Mouse (Mus musculus): ENCODE data around the gene Ankrd11.

DNA sequence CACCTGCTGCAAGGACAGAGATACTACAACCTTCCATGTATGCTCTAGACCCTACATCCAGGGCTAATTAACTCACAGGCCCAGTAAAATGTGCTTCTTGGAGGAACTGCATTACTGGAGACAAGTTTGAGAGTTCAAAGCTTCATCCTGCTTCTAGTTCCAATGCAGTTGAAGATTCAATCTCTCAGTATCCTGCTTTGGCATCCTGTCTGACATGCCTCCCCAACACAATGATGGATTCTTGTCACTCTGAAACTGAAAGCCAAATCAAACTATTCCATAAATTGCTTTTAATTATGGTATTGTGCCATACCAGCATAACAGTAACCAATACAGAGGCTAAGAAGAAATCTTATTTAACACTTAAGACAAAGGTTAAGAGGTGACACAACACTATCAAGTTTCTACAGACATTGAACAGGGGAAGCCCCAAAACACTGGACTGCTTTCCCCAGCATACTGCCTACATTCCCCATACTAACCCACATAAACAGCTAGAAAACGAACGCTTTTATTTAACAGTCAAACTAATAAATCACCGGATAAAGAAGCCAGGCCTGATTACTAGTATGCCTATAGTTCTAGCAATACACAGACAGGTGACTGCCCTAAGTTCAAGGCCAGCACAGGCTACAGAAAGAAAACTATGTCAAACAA is 72.0 kb downstream of the Ankrd11 start:
- TF ChIP-seq CTCF (IDR thresholded peaks at IDR 0.05; ENCODE audit: extremely low read depth, insufficient read depth, low read length): no peak
- no peak for TF ChIP-seq POLR2A (IDR thresholded peaks at IDR 0.05; ENCODE audit: extremely low read depth, insufficient read depth, low read length)

All from cortical plate, adult 2 months (tissue).